Mouse (Mus musculus) forebrain, embryonic 13.5 days (tissue): ENCODE results near the gene Zfand3. TPM values are rescaled to one million over a fixed set of nuclear protein-coding genes. Genes with fewer than 3 reads are reported as not detected.

ENCODE experiments used
- ATAC-seq: fragments of 200-750 bp; cut with Nextera tagmentation; 2 replicates; pipeline ENCODE4 v1.8.0; 2017
- H3K27ac ChIP-seq: fragments of 300-500 bp; sonication (generic); 2 replicates; pipeline ENCODE4 v1.5.1; 2015; ENCODE audit warnings: inconsistent platforms, mild to moderate bottlenecking, moderate library complexity
- H3K27me3 ChIP-seq: fragments of 300-500 bp; sonication (generic); 2 replicates; pipeline ENCODE4 v1.6.1; 2015; ENCODE audit warnings: mild to moderate bottlenecking, inconsistent platforms
- H3K36me3 ChIP-seq: fragments of 300-500 bp; sonication (generic); 2 replicates; pipeline ENCODE4 v1.6.1; 2015; ENCODE audit warnings: mild to moderate bottlenecking, inconsistent platforms; ENCODE audit not compliant: poor library complexity, severe bottlenecking
- H3K4me1 ChIP-seq: fragments of 300-500 bp; sonication (generic); 2 replicates; pipeline ENCODE4 v1.6.1; 2015; ENCODE audit warnings: inconsistent platforms
- H3K4me2 ChIP-seq: fragments of 300-500 bp; sonication (generic); 2 replicates; pipeline ENCODE4 v1.6.1; 2015; ENCODE audit warnings: inconsistent platforms, mild to moderate bottlenecking, moderate library complexity
- H3K4me3 ChIP-seq: fragments of 300-500 bp; sonication (generic); 2 replicates; pipeline ENCODE4 v1.5.1; 2015; ENCODE audit warnings: mild to moderate bottlenecking, inconsistent platforms
- H3K9ac ChIP-seq: fragments of 300-500 bp; sonication (generic); 2 replicates; pipeline ENCODE4 v1.6.1; 2015; ENCODE audit warnings: mild to moderate bottlenecking, inconsistent platforms
- H3K9me3 ChIP-seq: fragments of 300-500 bp; sonication (generic); replicated peaks from 2 replicates; pipeline ENCODE4 v1.6.1; 2016; ENCODE audit warnings: inconsistent platforms
- WGBS: fragments of 180-500 bp; shearing (Covaris S2); methylation state at CpG from one replicate; pipeline ENCODE4 v1.1.7; 2015; 5-methylcytosine and 5-hydroxymethylcytosine counted together
- polyA plus RNA-seq: library from polyadenylated mRNA; unstranded; fragments of >200 nt; fragmentation: Nextera tagmentation; extraction: Ambion mirVana; gene quantifications from 2 replicates; pipeline ENCODE4 v1.2.1, GENCODE M21; 2015

Zfand3 gene
- polyA plus RNA-seq, 1 experiment from 2014 or later: 63.3 TPM

DNA sequence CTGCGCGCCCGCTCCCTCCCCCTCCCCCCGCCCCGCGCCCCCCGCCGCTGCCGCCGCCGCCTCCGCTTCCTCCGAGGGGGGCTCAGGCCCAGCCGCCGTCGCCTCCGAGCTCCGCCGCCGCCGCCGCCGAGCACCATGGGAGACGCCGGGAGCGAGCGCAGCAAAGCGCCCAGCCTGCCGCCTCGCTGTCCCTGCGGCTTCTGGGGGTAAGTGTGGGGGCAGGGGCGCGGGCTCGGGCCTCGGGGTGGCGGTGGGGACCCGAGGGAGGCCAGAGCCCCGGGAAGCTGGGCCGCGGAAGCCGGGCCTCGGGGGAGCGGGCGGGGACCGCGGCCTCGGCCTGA lies 540 bp downstream of the Zfand3 start:
- WGBS: under 1% methylated on average over 26 of the region's 47 CpGs
- peak overlapping the region; percentile 80 for H3K4me2 ChIP-seq
- H3K27me3 ChIP-seq: no peaks in the 10 kb centered on the region
- peak overlapping the region; percentile 100 for H3K27ac ChIP-seq
- no peak; the same call in none of the 2 replicates for ATAC-seq
- peaks cover 6% of the 10 kb centered on the region for H3K36me3 ChIP-seq
- peak overlapping the region; percentile 95 for H3K4me3 ChIP-seq
- H3K9me3 ChIP-seq: no peaks in the 10 kb centered on the region
- H3K4me1 ChIP-seq: peaks cover 44% of the 10 kb centered on the region
- peak overlapping the region; percentile 98 for H3K9ac ChIP-seq

DNA sequence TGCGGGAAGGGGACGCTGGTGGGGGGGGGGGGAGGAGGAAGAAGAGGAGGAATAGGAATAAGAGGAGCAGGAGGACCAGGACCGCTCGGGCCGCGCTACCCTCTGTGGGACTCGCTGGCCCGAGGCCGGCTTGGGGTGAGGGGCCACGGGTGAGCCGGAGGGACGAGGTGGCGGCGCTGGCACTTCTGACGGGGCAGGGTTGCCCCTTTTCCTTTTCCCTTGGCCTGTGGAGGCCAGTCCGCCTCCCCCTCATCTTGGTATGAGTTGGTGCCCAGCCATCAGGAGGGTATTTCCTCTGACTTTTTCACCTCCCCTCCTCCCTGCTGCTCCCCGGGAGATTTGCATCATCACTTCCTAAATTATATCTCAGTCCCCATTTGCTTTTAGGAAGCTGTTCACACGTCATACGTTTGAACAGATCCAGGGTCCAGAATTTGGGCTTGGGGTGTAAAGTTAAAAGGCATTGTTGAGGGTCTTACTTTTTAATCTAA lies 963 bp downstream of the Zfand3 start:
- ATAC-seq: peak; percentile 19; the same call in 1 of the 2 replicates
- H3K4me1 ChIP-seq: peaks cover 44% of the 10 kb centered on the region

DNA sequence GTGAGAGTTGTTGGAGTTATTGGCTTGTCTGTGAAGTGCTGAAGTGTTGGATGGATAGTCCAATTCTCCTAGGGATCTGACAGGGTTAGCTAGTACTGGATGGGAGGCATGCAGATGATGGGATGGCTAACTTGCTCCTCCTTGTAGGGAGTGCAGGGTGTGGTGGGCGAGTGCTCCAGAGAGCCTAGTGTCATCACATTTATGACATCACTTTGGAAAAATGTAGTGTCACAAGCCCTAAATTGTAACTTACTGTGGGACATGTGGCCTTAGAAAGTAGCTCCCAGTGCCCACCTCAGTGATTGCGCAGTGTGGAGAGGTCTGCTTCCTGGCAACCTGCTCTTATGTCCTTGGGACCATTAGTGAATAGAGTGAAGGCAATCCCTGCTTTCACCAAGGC lies 2.3 kb downstream of the Zfand3 start:
- no peak for ATAC-seq
- Histone ChIP-seq H3K27me3 (no peaks in the 10 kb centered on the region), H3K4me1 (peaks cover 44% of the 10 kb centered on the region), H3K4me3 (peak overlapping the region; percentile 95; the same call in 1 of the 2 replicates), H3K9me3 (no peaks in the 10 kb centered on the region), H3K4me2 (peak overlapping the region; percentile 80), H3K36me3 (peaks cover 7% of the 10 kb centered on the region), H3K9ac (peak overlapping the region; percentile 36), H3K27ac (no peak overlapping the region)
- WGBS: 94% methylated on average over 2 of the region's 2 CpGs

More for the DNA sequence above, 963 bp downstream of the Zfand3 start:
- Histone ChIP-seq H3K4me2 (peak overlapping the region; percentile 80), H3K27ac (peak overlapping the region; percentile 100), H3K4me3 (peak overlapping the region; percentile 95), H3K9me3 (no peaks in the 10 kb centered on the region), H3K36me3 (peaks cover 7% of the 10 kb centered on the region), H3K9ac (peak overlapping the region; percentile 98), H3K27me3 (no peaks in the 10 kb centered on the region)
- WGBS: under 1% methylated on average over 17 of the region's 19 CpGs

DNA sequence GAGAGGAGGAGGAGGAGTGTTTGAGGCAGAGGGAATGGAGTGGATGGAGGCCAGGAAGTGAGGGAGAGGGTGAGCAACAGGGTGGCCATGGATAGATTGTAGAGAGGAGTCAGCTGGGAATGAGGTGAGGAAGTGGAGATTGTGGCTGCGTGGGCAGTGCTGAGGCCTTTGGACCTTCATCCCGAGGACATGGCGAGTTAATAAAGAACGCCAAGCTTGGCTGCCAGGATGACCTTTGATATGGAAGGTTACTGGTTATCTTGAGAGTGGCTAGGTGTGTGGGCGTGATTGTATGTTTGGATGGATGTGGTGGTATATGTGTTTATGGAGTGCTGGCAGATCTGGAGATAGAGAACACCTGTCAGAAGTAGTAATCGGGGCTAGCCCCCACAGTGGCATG lies 3.4 kb downstream of the Zfand3 start:
- WGBS: 90% methylated on average over 6 of the region's 6 CpGs
- no peak for ATAC-seq
- no peak overlapping the region for H3K4me3 ChIP-seq
- 0 out of 2 replicates have a peak overlapping the region, but pooled peaks have one; percentile 1 for H3K27ac ChIP-seq
- no peaks in the 10 kb centered on the region for H3K9me3 ChIP-seq
- peaks cover 44% of the 10 kb centered on the region for H3K4me1 ChIP-seq
- 0 out of 2 replicates have a peak overlapping the region, but pooled peaks have one; percentile 34 for H3K9ac ChIP-seq
- peak overlapping the region; percentile 80 for H3K4me2 ChIP-seq
- H3K36me3 ChIP-seq: peaks cover 7% of the 10 kb centered on the region
- no peaks in the 10 kb centered on the region for H3K27me3 ChIP-seq

DNA sequence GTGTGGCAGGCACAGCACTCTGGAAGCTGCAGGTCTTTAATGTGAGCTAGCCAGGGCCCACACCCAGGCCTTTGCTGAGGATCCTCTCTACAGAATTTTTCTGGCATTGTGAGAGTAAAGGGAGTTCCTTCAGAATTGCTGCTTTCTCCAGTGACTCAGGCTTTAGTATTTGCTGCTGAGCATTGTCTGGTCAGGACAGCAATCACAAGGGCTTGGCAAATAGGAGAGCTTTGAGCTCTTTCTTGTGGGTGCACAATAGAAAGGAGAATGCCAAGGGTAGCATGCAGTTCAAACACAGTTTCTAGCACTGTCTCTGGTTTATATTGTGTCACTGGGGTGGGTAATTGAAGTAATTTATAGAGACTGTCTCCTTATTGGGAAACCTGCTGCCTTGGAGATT lies 3.9 kb downstream of the Zfand3 start:
- H3K9ac ChIP-seq: 0 out of 2 replicates have a peak overlapping the region, but pooled peaks have one; percentile 34
- no peaks in the 10 kb centered on the region for H3K27me3 ChIP-seq
- no peak for ATAC-seq
- peaks cover 7% of the 10 kb centered on the region for H3K36me3 ChIP-seq
- peak overlapping the region; percentile 80 for H3K4me2 ChIP-seq
- H3K27ac ChIP-seq: peak overlapping the region; percentile 1; the same call in 1 of the 2 replicates
- H3K9me3 ChIP-seq: no peaks in the 10 kb centered on the region
- peaks cover 42% of the 10 kb centered on the region for H3K4me1 ChIP-seq
- no peak overlapping the region for H3K4me3 ChIP-seq

DNA sequence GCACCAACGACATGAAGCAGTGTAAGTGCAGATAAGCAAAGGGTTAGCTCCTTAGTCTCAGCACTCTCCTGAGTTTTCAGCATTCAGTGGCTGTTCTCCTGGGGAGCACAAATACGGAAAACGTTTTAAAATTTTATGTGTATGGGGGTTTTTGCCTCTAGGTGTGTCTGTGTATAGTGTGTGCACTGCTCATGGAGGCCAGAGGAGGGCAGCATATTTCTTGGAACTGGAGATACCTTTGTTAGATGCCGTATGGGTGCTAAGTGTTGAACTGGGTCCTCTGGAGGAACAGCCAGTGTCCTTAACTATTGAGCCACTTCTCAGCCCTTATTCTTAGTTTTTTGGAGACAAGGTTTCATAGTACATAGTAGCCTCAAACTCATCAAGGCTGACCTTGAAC lies 10.1 kb downstream of the Zfand3 start:
- WGBS: 95% methylated on average over 4 of the region's 4 CpGs
- no peak overlapping the region for H3K9ac ChIP-seq

DNA sequence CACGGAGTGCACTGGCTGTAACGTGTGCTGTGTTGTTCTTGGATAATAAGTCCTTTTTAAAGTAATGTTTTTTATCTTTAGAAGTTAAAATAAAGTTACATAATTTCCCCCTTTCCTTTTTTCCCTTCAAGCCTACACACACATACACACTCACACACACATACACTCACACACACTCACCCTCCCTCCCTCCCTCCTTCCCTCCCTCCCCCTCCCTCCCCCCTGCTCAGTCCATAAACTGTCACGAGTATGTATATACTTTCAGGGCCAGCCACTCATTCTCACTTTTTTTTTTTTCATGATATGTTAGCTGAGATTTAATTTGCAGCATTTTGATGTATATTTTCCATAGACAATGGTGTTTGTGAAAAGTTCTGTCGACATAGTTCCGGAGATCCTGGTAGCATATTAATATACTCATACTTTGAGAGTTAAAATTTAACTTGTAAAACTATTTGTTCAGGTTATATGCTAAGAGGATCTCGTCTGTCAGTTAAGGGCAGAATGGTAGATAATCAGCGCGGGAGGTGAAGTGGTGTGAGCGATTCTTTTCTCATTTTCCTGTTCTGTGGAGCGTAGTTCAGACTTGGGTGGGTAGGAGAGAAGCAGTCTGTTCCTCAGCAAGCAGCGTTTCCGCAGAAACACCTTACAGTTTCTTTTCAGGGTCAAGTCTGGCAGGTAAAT lies 14.5 kb downstream of the Zfand3 start:
- Histone ChIP-seq H3K9me3 (no peaks in the 10 kb centered on the region; the same call in 1 of the 2 replicates), H3K4me2 (no peak overlapping the region), H3K9ac (no peak overlapping the region), H3K36me3 (no peaks in the 10 kb centered on the region), H3K27ac (no peak overlapping the region), H3K27me3 (no peaks in the 10 kb centered on the region), H3K4me1 (peaks cover 33% of the 10 kb centered on the region), H3K4me3 (no peak overlapping the region)
- WGBS: 86% methylated on average over 12 of the region's 12 CpGs
- ATAC-seq: no peak

More for the DNA sequence above, 10.1 kb downstream of the Zfand3 start:
- H3K4me1 ChIP-seq: peaks cover 15% of the 10 kb centered on the region
- H3K36me3 ChIP-seq: peaks cover 5% of the 10 kb centered on the region
- H3K4me3 ChIP-seq: no peak overlapping the region
- no peaks in the 10 kb centered on the region for H3K27me3 ChIP-seq
- H3K4me2 ChIP-seq: no peak overlapping the region
- no peak overlapping the region for H3K27ac ChIP-seq
- H3K9me3 ChIP-seq: no peaks in the 10 kb centered on the region; the same call in 1 of the 2 replicates
- ATAC-seq: no peak

DNA sequence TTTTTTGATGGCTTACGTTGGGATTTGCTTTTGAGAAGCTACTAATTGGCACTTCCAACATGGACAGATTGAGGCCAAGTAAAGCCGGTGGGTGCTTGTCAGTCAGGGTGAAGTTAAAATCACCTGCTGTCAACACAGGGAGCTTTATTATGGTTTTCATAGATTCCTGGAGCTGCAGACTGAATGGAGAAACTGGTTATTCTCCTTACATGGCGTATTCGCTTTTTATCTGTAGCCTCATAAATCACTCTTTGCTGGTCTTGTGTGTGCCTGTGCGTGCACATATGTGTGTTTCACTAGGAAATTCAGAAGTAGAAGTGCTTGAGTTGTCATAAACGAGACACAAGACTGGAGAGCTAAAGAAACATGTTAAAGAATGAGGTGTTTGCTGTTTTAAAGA lies 15.4 kb downstream of the Zfand3 start:
- ATAC-seq: no peak
- Histone ChIP-seq H3K27me3 (no peaks in the 10 kb centered on the region), H3K36me3 (no peaks in the 10 kb centered on the region), H3K4me3 (no peak overlapping the region), H3K4me2 (no peak overlapping the region), H3K9me3 (no peaks in the 10 kb centered on the region), H3K4me1 (peaks cover 36% of the 10 kb centered on the region), H3K27ac (no peak overlapping the region), H3K9ac (no peak overlapping the region)
- WGBS: 69% methylated on average over 6 of the region's 6 CpGs

DNA sequence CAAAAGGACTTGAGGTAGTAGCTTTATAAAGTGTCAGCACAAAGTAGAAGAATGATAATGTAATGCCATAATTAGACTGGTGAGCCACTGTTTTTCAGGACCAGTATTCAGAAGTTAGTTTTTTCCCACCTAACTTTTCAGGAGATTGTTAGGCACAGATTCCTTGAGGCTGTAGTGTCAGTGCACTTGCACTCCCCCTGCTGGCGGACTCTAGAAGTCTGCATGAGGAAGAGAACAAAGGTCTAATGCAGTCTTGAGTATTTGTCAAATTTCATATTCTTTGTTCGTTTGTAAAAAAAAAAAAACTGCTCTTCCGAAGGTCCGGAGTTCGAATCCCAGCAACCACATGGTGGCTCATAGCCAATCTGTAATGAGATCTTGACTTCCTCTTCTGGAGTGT lies 20.1 kb downstream of the Zfand3 start:
- H3K27me3 ChIP-seq: no peaks in the 10 kb centered on the region
- WGBS: 60% methylated on average over 5 of the region's 5 CpGs

DNA sequence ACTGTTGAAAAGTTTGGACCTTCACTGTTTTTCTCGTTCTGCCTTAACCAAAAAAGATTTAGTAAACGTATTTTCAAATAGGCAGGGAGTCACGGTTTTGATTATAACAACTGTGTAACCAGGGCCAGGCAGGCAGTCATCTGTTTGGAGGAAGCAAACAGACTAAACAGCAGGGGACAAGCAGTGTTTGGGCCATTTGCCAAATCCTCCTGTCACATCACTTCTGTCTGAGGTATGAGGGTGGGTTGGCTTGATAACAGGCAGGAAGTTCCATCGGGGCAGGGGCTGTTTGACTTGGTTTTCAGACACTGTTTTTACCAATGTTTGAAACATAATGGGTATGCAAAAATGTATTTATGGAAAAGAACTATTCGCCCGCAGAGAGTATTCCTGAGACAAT lies 22.1 kb downstream of the Zfand3 start:
- H3K27ac ChIP-seq: peak overlapping the region; percentile 28; the same call in 1 of the 2 replicates
- 33% methylated on average over 6 of the region's 6 CpGs for WGBS

More for the DNA sequence above, 20.1 kb downstream of the Zfand3 start:
- H3K9ac ChIP-seq: no peak overlapping the region
- H3K4me1 ChIP-seq: peaks cover 69% of the 10 kb centered on the region
- H3K9me3 ChIP-seq: no peaks in the 10 kb centered on the region
- no peak overlapping the region for H3K27ac ChIP-seq
- H3K36me3 ChIP-seq: no peaks in the 10 kb centered on the region
- H3K4me2 ChIP-seq: no peak overlapping the region
- ATAC-seq: no peak
- no peak overlapping the region for H3K4me3 ChIP-seq

DNA sequence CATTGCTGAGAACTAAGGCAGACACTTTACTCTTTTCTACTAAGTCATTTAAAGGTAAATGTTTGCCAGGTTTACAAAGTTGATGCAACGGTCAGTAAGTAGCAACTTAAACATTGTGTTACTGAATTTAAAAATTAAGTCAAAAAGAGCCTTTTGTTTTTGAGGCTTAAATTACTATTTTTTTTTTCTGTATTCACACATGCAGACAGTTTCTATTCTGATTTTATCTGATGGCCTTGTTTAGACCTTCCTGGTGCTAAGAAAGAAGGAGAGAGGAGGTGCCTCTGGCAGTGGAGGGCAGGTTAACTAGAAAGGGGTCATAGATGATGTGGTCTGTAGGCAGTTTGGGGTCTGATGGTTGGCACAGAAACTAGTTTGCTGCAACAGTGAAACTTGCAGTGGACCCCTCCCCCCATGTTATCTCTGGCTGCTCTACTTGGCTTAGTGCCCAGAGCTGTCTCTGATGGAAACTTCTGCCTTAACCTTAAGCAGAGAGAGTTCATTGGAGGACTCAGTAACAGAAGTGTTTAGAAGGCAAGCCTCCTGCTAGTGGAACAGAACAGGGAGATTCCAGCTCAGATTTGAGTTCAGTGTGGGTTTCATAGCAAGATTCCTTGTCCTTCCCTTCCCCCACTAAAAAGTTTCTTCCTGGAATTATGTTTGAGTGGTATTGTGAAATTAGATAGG lies 23.0 kb downstream of the Zfand3 start:
- no peak for ATAC-seq
- Histone ChIP-seq H3K4me1 (peaks cover 59% of the 10 kb centered on the region), H3K27me3 (no peaks in the 10 kb centered on the region), H3K36me3 (no peaks in the 10 kb centered on the region), H3K9me3 (no peaks in the 10 kb centered on the region), H3K27ac (no peak overlapping the region), H3K4me3 (no peak overlapping the region), H3K9ac (no peak overlapping the region), H3K4me2 (no peak overlapping the region)
- 65% methylated on average over 1 of the region's 1 CpGs for WGBS

More for the DNA sequence above, 22.1 kb downstream of the Zfand3 start:
- H3K9me3 ChIP-seq: no peaks in the 10 kb centered on the region
- no peak overlapping the region for H3K4me2 ChIP-seq
- no peak overlapping the region for H3K4me3 ChIP-seq
- no peaks in the 10 kb centered on the region for H3K36me3 ChIP-seq
- no peak for ATAC-seq
- H3K4me1 ChIP-seq: peaks cover 58% of the 10 kb centered on the region
- no peaks in the 10 kb centered on the region for H3K27me3 ChIP-seq
- no peak overlapping the region for H3K9ac ChIP-seq

DNA sequence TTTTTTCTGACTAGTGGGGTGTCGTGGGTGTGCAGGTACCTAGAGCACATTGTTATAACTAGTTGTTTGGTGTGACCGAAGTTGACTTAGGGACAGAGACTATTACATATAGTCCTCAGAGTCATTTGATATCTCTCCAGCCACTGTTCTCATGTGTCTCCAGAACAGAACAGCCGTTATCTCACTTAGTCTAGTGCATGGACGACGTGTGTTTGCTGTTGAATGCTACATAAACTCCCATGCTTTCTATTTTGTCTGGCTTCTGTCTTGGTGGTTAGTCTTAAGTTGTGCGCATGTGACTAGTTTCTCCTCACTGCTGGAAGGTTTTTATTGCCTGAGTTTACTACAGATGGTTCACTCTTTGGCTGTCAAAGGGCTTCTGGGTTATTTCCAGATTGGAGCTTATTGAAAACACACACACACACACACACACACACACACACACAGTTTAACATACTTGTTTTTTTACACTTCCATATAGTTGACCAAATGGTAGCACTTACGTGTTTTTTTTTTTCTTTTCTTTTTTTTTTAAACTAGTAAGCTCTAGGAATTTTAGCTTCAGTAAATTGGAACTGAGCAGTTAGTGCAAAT lies 25.2 kb downstream of the Zfand3 start:
- no peaks in the 10 kb centered on the region for H3K27me3 ChIP-seq
- no peak for ATAC-seq
- H3K4me1 ChIP-seq: peaks cover 56% of the 10 kb centered on the region
- 86% methylated on average over 7 of the region's 7 CpGs for WGBS
- H3K27ac ChIP-seq: no peak overlapping the region
- no peaks in the 10 kb centered on the region for H3K9me3 ChIP-seq
- no peaks in the 10 kb centered on the region for H3K36me3 ChIP-seq
- H3K4me3 ChIP-seq: no peak overlapping the region
- H3K4me2 ChIP-seq: no peak overlapping the region
- no peak overlapping the region for H3K9ac ChIP-seq
